Mouse (Mus musculus) midbrain, postnatal 0 days (tissue): ENCODE results near the gene Nrbp1. TPM values are rescaled to one million over a fixed set of nuclear protein-coding genes. Genes with fewer than 3 reads are reported as not detected.

ENCODE experiments used
- ATAC-seq: fragments of 200-750 bp; cut with Nextera tagmentation; 2 replicates; pipeline ENCODE4 v1.8.0; 2017; ENCODE audit warnings: moderate number of reproducible peaks, mild to moderate bottlenecking, moderate TSS enrichment, moderate library complexity; ENCODE audit not compliant: low FRiP score
- DNase-seq: peaks from one replicate; pipeline ENCODE4 v3.0.0-alpha.2; 2015; ENCODE audit warnings: low spot score
- H3K27ac ChIP-seq: fragments of 300-500 bp; sonication (generic); 2 replicates; pipeline ENCODE4 v1.5.1; 2014; ENCODE audit warnings: low read depth, mild to moderate bottlenecking, low read length, mixed read lengths
- H3K27me3 ChIP-seq: fragments of 300-500 bp; sonication (generic); 2 replicates; pipeline ENCODE4 v1.6.1; 2014; ENCODE audit warnings: low read length, control low read depth, mixed read lengths; ENCODE audit not compliant: insufficient read depth
- H3K36me3 ChIP-seq: fragments of 300-500 bp; sonication (generic); 2 replicates; pipeline ENCODE4 v1.6.1; 2014; ENCODE audit warnings: low read length, control low read depth, mixed read lengths; ENCODE audit not compliant: insufficient read depth
- H3K4me1 ChIP-seq: fragments of 300-500 bp; sonication (generic); 2 replicates; pipeline ENCODE4 v1.6.1; 2014; ENCODE audit warnings: mild to moderate bottlenecking, control low read depth, antibody characterized with exemption, low read length, mixed read lengths; ENCODE audit not compliant: insufficient read depth
- H3K4me2 ChIP-seq: fragments of 300-500 bp; sonication (generic); 2 replicates; pipeline ENCODE4 v1.6.1; 2014; ENCODE audit warnings: low read depth, mild to moderate bottlenecking, low read length, mixed read lengths; ENCODE audit not compliant: poor library complexity, severe bottlenecking
- H3K4me3 ChIP-seq: fragments of 300-500 bp; sonication (generic); 2 replicates; pipeline ENCODE4 v1.5.1; 2014; ENCODE audit warnings: low read depth, mild to moderate bottlenecking, low read length, moderate library complexity
- H3K9ac ChIP-seq: fragments of 300-500 bp; sonication (generic); replicated peaks from 2 replicates; pipeline ENCODE4 v1.6.1; 2014; ENCODE audit warnings: mild to moderate bottlenecking, low read length, moderate library complexity, mixed read lengths; ENCODE audit not compliant: poor library complexity, severe bottlenecking
- H3K9me3 ChIP-seq: fragments of 300-500 bp; sonication (generic); 2 replicates; pipeline ENCODE4 v1.6.1; 2016; ENCODE audit warnings: low read length, control low read depth
- CTCF ChIP-seq: IDR thresholded peaks from 2 replicates; pipeline ENCODE4 v1.5.1; 2016; ENCODE audit warnings: antibody characterized with exemption, mild to moderate bottlenecking
- WGBS: fragments of 180-500 bp; shearing (Covaris S2); extraction: QIAGEN DNeasy Blood & Tissue Kit; methylation state at CpG from one replicate; pipeline ENCODE4 v1.1.7; 2014; 5-methylcytosine and 5-hydroxymethylcytosine counted together
- polyA plus RNA-seq: library from polyadenylated mRNA; unstranded; fragments of >200 nt; fragmentation: Nextera tagmentation; extraction: Ambion mirVana; gene quantifications from 2 replicates; pipeline ENCODE4 v1.2.1, GENCODE M21; 2015
- total RNA-seq: library from RNA; depleted of rRNA; stranded (reverse); fragments of >200 nt; gene quantifications from 2 replicates; pipeline ENCODE4 v1.2.3, GENCODE M21; 2014

Nrbp1 gene
- total and polyA plus RNA-seq, 2 experiments from 2014 or later, result 120 to 138 TPM

- peaks cover 44% of the 10 kb centered on the region for H3K36me3 ChIP-seq
- WGBS, result 85% methylated on average over 2 of the region's 2 CpGs
Measured at GRCm38 (mm10) chr5:31255971-31256370, 15.3 kb downstream of the Nrbp1 start.

GRCm38 (mm10) chr5:31257616-31258015 is 17.0 kb downstream of the Nrbp1 start:
- TF ChIP-seq CTCF, result no peak

More at GRCm38 (mm10) chr5:31255971-31256370, 15.3 kb downstream of the Nrbp1 start:
- Histone ChIP-seq H3K4me1 (0 out of 2 replicates have a peak, but pooled peaks cover 4% of the 10 kb centered on the region), H3K9me3 (no peaks in the 10 kb centered on the region), H3K4me3 (no peak overlapping the region), H3K27me3 (no peaks in the 10 kb centered on the region), H3K9ac (no peak overlapping the region), H3K27ac (no peak overlapping the region), H3K4me2 (no peak overlapping the region)
- ATAC-seq (no peak), DNase-seq (no peak)
- no peak for TF ChIP-seq CTCF

GRCm38 (mm10) chr5:31266101-31266500 is 25.4 kb downstream of the Nrbp1 start:
- Histone ChIP-seq H3K36me3 (peaks cover 82% of the 10 kb centered on the region), H3K27ac (no peak overlapping the region), H3K4me2 (no peak overlapping the region), H3K4me1 (no peaks in the 10 kb centered on the region), H3K9me3 (no peaks in the 10 kb centered on the region), H3K27me3 (no peaks in the 10 kb centered on the region), H3K4me3 (no peak overlapping the region), H3K9ac (no peak overlapping the region)
- DNase-seq, result no peak
- 86% methylated on average over 7 of the region's 7 CpGs for WGBS
- no peak for ATAC-seq
- TF ChIP-seq CTCF, result no peak

More at GRCm38 (mm10) chr5:31257616-31258015, 17.0 kb downstream of the Nrbp1 start:
- no peak overlapping the region for H3K4me2 ChIP-seq
- H3K9me3 ChIP-seq, result no peaks in the 10 kb centered on the region
- 86% methylated on average over 11 of the region's 11 CpGs for WGBS
- H3K4me1 ChIP-seq, result no peaks in the 10 kb centered on the region
- ATAC-seq, result no peak
- DNase-seq, result no peak
- H3K9ac ChIP-seq, result no peak overlapping the region
- H3K27ac ChIP-seq, result no peak overlapping the region
- H3K36me3 ChIP-seq, result peaks cover 54% of the 10 kb centered on the region
- no peak overlapping the region for H3K4me3 ChIP-seq
- no peaks in the 10 kb centered on the region for H3K27me3 ChIP-seq

DNA sequence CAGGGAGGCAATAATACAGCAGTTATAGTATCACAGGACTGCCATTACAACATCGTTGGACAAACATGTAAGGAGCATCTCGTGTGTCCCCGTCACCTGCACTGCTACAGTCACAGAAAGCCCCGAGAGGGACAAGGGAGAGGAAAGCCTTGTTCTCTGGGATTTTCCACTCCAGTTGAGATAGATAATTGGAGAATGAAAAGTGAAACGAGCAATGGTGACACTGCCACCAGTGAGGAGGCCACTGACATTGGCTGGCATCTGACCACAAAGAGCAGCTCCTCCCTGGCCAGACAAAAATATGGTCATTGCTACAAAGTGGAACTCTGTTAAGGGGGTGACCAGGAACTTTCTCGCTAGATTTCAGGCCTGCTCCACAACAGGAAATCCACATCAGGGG is 27.0 kb downstream of the Nrbp1 start:
- Histone ChIP-seq H3K27ac (no peak overlapping the region), H3K27me3 (no peaks in the 10 kb centered on the region), H3K4me3 (no peak overlapping the region), H3K9me3 (no peaks in the 10 kb centered on the region), H3K36me3 (peaks cover 76% of the 10 kb centered on the region), H3K9ac (peak overlapping the region; percentile 33; the same call in 1 of the 2 replicates), H3K4me1 (no peaks in the 10 kb centered on the region), H3K4me2 (no peak overlapping the region)
- ATAC-seq, result no peak
- TF ChIP-seq CTCF, result no peak
- WGBS, result 53% methylated on average over 6 of the region's 6 CpGs
- DNase-seq, result no peak

GRCm38 (mm10) chr5:31273018-31273417 is 32.4 kb downstream of the Nrbp1 start:
- H3K9ac ChIP-seq, result no peak overlapping the region
- H3K27me3 ChIP-seq, result no peaks in the 10 kb centered on the region
- H3K9me3 ChIP-seq, result no peaks in the 10 kb centered on the region
- no peak for DNase-seq
- no peak overlapping the region for H3K27ac ChIP-seq
- TF ChIP-seq CTCF, result no peak
- no peak for ATAC-seq
- 89% methylated on average over 6 of the region's 6 CpGs for WGBS
- no peaks in the 10 kb centered on the region for H3K4me1 ChIP-seq
- peaks cover 50% of the 10 kb centered on the region for H3K36me3 ChIP-seq
- no peak overlapping the region for H3K4me2 ChIP-seq
- no peak overlapping the region for H3K4me3 ChIP-seq

DNA sequence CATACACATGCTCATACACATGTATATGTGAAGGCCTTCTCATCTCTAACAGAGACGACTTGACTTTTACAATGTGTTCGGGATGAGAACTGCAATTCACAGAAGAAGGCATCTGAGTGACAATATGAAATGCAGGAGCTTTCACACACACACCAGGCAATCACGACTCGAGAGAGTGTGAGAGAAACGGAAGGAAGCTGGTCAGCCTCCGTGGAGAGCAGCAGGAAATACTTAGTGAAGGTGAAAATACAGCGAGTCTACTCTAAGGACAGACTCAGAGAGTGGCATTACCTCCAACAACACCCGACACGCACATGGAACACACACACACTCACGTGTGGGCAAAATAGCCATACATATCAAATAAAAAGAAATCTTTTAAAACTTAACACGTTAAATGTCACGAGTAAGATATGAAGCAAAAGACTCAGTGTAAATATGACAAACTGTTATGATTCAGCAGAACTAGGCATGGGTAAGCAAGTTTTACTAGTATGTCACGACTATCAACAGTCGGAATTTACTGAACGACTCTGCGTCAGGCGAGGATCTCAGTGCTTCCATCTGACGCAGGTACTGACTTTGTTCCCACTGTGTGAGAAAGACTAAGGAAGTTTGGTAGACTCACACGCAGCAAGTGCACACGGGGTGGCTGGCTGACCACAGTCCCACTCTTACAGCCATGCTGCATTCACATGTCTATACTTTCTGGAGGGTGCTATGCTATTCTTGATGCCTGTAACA is 38.8 kb downstream of the Nrbp1 start:
- Histone ChIP-seq H3K9ac (no peak overlapping the region), H3K4me2 (no peak overlapping the region), H3K27ac (no peak overlapping the region), H3K4me3 (no peak overlapping the region), H3K9me3 (no peaks in the 10 kb centered on the region), H3K27me3 (no peaks in the 10 kb centered on the region), H3K36me3 (peaks cover 61% of the 10 kb centered on the region), H3K4me1 (no peaks in the 10 kb centered on the region)
- 86% methylated on average over 20 of the region's 20 CpGs for WGBS
- no peak for TF ChIP-seq CTCF
- DNase-seq (no peak), ATAC-seq (no peak)
